ENCODE assay signal across 11 mouse cellular contexts in genomic region chr13:49216808-49217561, GRCm38 (mm10). TPM values are rescaled to one million over a fixed set of nuclear protein-coding genes. Genes with fewer than 3 reads are reported as not detected.
DNase-seq lines count a peak whose midpoint lies in the region; ATAC-seq lines count a peak whose summit lies in the region.
"Had no signal": no experiment of that assay in that cellular context is flagged by ENCODE, and none has a peak within 500 bp of the region (broad histone marks: within the 10 kb centered on the region; RNA-seq: fewer than 3 reads in every experiment).

No protein-coding gene starts in this region.

- peak overlapping the region; percentile 93; the same call in 1 of the 2 replicates for H3K9ac ChIP-seq in stomach, embryonic 16.5 days (ENCODE audit: low read length)

- peak overlapping the region; percentile 59 for H3K4me2 ChIP-seq in stomach, embryonic 16.5 days (ENCODE audit: low read depth, low read length)

- no peak for DNase-seq in heart, embryonic 10.5 days (ENCODE audit: low spot score)
- DNase-seq in heart, adult 9 months (ENCODE audit: low spot score in 2 of 2), result no peak
- peak; percentile 45 for DNase-seq in limb, embryonic 10.5 days (ENCODE audit: low spot score)
- no peak for DNase-seq in thymus, postnatal 36 days
- DNase-seq: kidney, postnatal 14 days; right cerebral cortex, postnatal 25 days had no signal

- H3K36me3 ChIP-seq in heart, embryonic 10.5 days, result no peaks in the 10 kb centered on the region
- H3K36me3 ChIP-seq in megakaryocyte, embryonic 14.5 days (replicated peaks; ENCODE audit: low read length), result peaks cover 12% of the 10 kb centered on the region
- H3K36me3 ChIP-seq in limb, embryonic 10.5 days, result no peaks in the 10 kb centered on the region
- H3K36me3 ChIP-seq in stomach, embryonic 16.5 days (ENCODE audit: control insufficient read depth, insufficient read depth, low read length), result no peaks in the 10 kb centered on the region
- H3K36me3 ChIP-seq: G1E had no signal

- ATAC-seq in megakaryocyte, adult 5-6 weeks (ENCODE audit: poor library complexity, severe bottlenecking), result no peak
- ATAC-seq in stomach, embryonic 16.5 days (ENCODE audit: insufficient read depth, low FRiP score), result no peak
- ATAC-seq in monocyte, adult 5-6 weeks (replicated peaks; ENCODE audit: insufficient number of reproducible peaks, low FRiP score, low TSS enrichment, poor library complexity, severe bottlenecking), result no peak

- peaks cover 44% of the 10 kb centered on the region for H3K4me1 ChIP-seq in heart, embryonic 10.5 days
- peaks cover 68% of the 10 kb centered on the region for H3K4me1 ChIP-seq in megakaryocyte, embryonic 14.5 days
- peaks cover 37% of the 10 kb centered on the region for H3K4me1 ChIP-seq in limb, embryonic 10.5 days
- H3K4me1 ChIP-seq in stomach, embryonic 16.5 days (ENCODE audit: control insufficient read depth, insufficient read depth, low read length), result peaks cover 26% of the 10 kb centered on the region

- WGBS in heart, embryonic 10.5 days, result 51% methylated on average over 9 of the region's 9 CpGs
- WGBS in limb, embryonic 10.5 days, result 36% methylated on average over 9 of the region's 9 CpGs
- 67% methylated on average over 9 of the region's 9 CpGs for WGBS in stomach, embryonic 16.5 days

- peak overlapping the region; percentile 91; the same call in 1 of the 2 replicates for H3K4me3 ChIP-seq in heart, embryonic 10.5 days
- peak overlapping the region; percentile 96 for H3K4me3 ChIP-seq in megakaryocyte, embryonic 14.5 days (replicated peaks)
- H3K4me3 ChIP-seq in limb, embryonic 10.5 days, result peak overlapping the region; percentile 81
- H3K4me3 ChIP-seq in stomach, embryonic 16.5 days (replicated peaks; ENCODE audit: low read length), result no peak overlapping the region

- H3K27ac ChIP-seq in heart, embryonic 10.5 days, result peak overlapping the region; percentile 96
- H3K27ac ChIP-seq in limb, embryonic 10.5 days, result peak overlapping the region; percentile 88
- peak overlapping the region; percentile 34; the same call in 1 of the 2 replicates for H3K27ac ChIP-seq in stomach, embryonic 16.5 days (ENCODE audit: low read length)

- H3K9me3 ChIP-seq in heart, embryonic 10.5 days, result 0 out of 2 replicates have a peak, but pooled peaks cover 3% of the 10 kb centered on the region
- peaks cover 5% of the 10 kb centered on the region; the same call in 1 of the 2 replicates for H3K9me3 ChIP-seq in megakaryocyte, embryonic 14.5 days
- no peaks in the 10 kb centered on the region for H3K9me3 ChIP-seq in limb, embryonic 10.5 days (replicated peaks)
- no peaks in the 10 kb centered on the region for H3K9me3 ChIP-seq in stomach, embryonic 16.5 days (replicated peaks; ENCODE audit: control insufficient read depth, low read length)
- H3K9me3 ChIP-seq: G1E had no signal

- peaks cover 21% of the 10 kb centered on the region; the same call in 1 of the 2 replicates for H3K27me3 ChIP-seq in heart, embryonic 10.5 days (ENCODE audit: insufficient read depth, poor library complexity, severe bottlenecking)
- H3K27me3 ChIP-seq in megakaryocyte, embryonic 14.5 days (replicated peaks), result peaks cover 5% of the 10 kb centered on the region
- peaks cover 26% of the 10 kb centered on the region for H3K27me3 ChIP-seq in limb, embryonic 10.5 days (ENCODE audit: low read depth, poor library complexity, severe bottlenecking)
- no peaks in the 10 kb centered on the region for H3K27me3 ChIP-seq in stomach, embryonic 16.5 days (ENCODE audit: control insufficient read depth, insufficient read depth, low read length)

RNA-seq across cellular contexts. Expression of gene Card19, which starts 1.1 kb away (rescaled TPM):
- polyA plus RNA-seq in heart, embryonic 10.5 days (2016; fragmentation: Nextera tagmentation; extraction: Ambion mirVana), result 52.7 and 64.6 TPM in 2 replicates
- 534 and 845 TPM in 2 replicates for polyA plus RNA-seq in megakaryocyte, embryonic 14.5 days (2012; ENCODE audit: insufficient read depth, low replicate concordance)
- 85.5 and 103 TPM in 2 replicates for total RNA-seq in megakaryocyte, adult 5-6 weeks (2015)
- 91.0 and 123 TPM in 2 replicates for total RNA-seq in megakaryocyte, adult 5-6 weeks (2017)
- polyA plus RNA-seq in limb, embryonic 10.5 days (2016; fragmentation: Nextera tagmentation; extraction: Ambion mirVana), result 23.6 and 29.2 TPM in 2 replicates
- 55.7 and 56.4 TPM in 2 replicates for polyA plus RNA-seq in stomach, embryonic 16.5 days (2015; fragmentation: Nextera tagmentation; extraction: Ambion mirVana)
- 27.8 to 56.1 TPM (median 45.9 TPM) in 3 replicates for total RNA-seq in monocyte, adult 5-6 weeks (2017)

RNA-seq across cellular contexts. Expression of gene Ninj1, which starts 29.7 kb away (rescaled TPM):
- polyA plus RNA-seq in heart, embryonic 10.5 days (2016; fragmentation: Nextera tagmentation; extraction: Ambion mirVana), result 51.3 and 55.3 TPM in 2 replicates
- polyA plus RNA-seq in megakaryocyte, embryonic 14.5 days (2012; ENCODE audit: insufficient read depth, low replicate concordance), result 422 and 866 TPM in 2 replicates
- total RNA-seq in megakaryocyte, adult 5-6 weeks (2015), result 76.1 and 81.6 TPM in 2 replicates
- total RNA-seq in megakaryocyte, adult 5-6 weeks (2017), result 33.4 and 48.2 TPM in 2 replicates
- 22.2 and 23.3 TPM in 2 replicates for polyA plus RNA-seq in limb, embryonic 10.5 days (2016; fragmentation: Nextera tagmentation; extraction: Ambion mirVana)
- polyA plus RNA-seq in stomach, embryonic 16.5 days (2015; fragmentation: Nextera tagmentation; extraction: Ambion mirVana), result 57.8 and 61.0 TPM in 2 replicates
- total RNA-seq in monocyte, adult 5-6 weeks (2017), result 24.6 to 59.1 TPM (median 55.8 TPM) in 3 replicates

RNA-seq across cellular contexts. Expression of gene Susd3, which starts 31.5 kb away (rescaled TPM):
- polyA plus RNA-seq in heart, embryonic 10.5 days (2016; fragmentation: Nextera tagmentation; extraction: Ambion mirVana), result 0.41 and 1.1 TPM in 2 replicates
- polyA plus RNA-seq in megakaryocyte, embryonic 14.5 days (2012; ENCODE audit: insufficient read depth, low replicate concordance), result 289 and 697 TPM in 2 replicates
- 44.4 and 49.1 TPM in 2 replicates for total RNA-seq in megakaryocyte, adult 5-6 weeks (2015)
- total RNA-seq in megakaryocyte, adult 5-6 weeks (2017), result 39.6 and 42.3 TPM in 2 replicates
- 0.45 and 0.51 TPM in 2 replicates for polyA plus RNA-seq in limb, embryonic 10.5 days (2016; fragmentation: Nextera tagmentation; extraction: Ambion mirVana)
- 0.95 and 1.2 TPM in 2 replicates for polyA plus RNA-seq in stomach, embryonic 16.5 days (2015; fragmentation: Nextera tagmentation; extraction: Ambion mirVana)
- 76.0 to 95.2 TPM (median 78.6 TPM) in 3 replicates for total RNA-seq in monocyte, adult 5-6 weeks (2017)

Comparison
In these comparisons a context has a peak if more than half of its experiments do, and no peak if none do; other contexts are left out.
1. H3K27ac ChIP-seq: peak in every context shown above with its lines; median percentile 96 in heart, embryonic 10.5 days; 88 in limb, embryonic 10.5 days; 34 in stomach, embryonic 16.5 days.
2. RNA of gene Susd3, which starts 31.5 kb away (polyA plus RNA-seq): 289 to 697 TPM in megakaryocyte, embryonic 14.5 days; 0.95 to 1.2 TPM in stomach, embryonic 16.5 days, 0.41 to 1.1 TPM in heart, embryonic 10.5 days and 0.45 to 0.51 TPM in limb, embryonic 10.5 days; every median in the first group is over 100 times any median in the second.